Comparison of ENCODE assay signal across 9 mouse cellular contexts in the genomic region with DNA sequence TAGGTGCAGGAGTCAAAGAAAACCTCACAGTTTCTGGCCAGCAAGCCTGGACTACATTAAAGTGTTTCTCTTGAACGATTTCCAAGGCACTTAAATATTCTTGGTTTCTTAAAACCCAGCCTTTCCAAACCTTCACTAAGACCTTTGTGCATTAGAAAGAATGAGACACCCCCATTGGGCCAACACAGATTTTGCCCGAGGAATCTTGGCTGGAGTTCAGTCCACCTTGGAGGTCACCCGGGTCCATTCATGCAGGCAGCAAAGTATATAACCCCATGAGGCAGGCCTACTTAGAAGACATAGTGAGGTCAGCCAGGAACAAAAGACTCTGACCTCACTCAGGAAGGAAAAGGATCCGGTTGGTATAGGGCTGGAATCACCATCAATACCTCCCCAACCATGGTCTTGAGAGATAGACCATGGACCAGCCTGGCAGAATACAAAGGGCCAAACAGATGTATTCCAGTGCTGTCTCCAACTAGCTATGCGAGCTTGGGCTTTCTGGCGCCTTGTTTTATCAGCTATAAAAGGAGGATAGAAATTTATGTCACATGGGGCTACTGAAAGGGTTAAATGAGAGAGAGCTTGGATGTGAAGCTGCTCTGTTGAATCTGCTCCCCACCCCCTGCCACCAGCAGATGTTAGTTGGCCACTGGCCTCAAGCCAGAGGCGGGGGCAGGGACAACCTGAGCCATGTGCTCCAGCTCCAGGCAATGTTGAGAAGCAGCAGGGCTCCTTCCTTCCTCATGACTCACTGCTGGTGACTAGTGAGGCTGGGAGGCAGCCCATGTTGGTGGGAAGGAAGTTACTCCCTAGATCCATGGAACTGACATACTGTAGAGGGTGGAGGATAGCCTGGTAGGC.
A peak's percentile ranks its signal among the peaks of the same experiment; 100 is the strongest.
DNase-seq lines count a peak whose midpoint lies in the region; TF ChIP-seq lines count a peak whose summit lies in the region.
"Had no signal": no experiment of that assay in that cellular context is flagged by ENCODE, and none has a peak within 500 bp of the region (broad histone marks: within the 10 kb centered on the region; RNA-seq: fewer than 3 reads in every experiment).

No protein-coding gene starts in this region.

- TF ChIP-seq POLR2A in myocyte (IDR thresholded peaks at IDR 0.05; ENCODE audit: insufficient read length, low read depth) = no peak

- H3K27ac ChIP-seq in gastrocnemius, adult 2 months = no peak overlapping the region

- intact Hi-C loops in gastrocnemius, adult 2 months (cut with DNase I) = no loop called here
- intact Hi-C loops in heart, postnatal 10 days (cut with DNase I) = no loop called here

- no peak overlapping the region for H3ac ChIP-seq in myocyte (ENCODE audit: control insufficient read depth, insufficient read length)

- peak overlapping the region; percentile 65 for H3K4me2 ChIP-seq in myocyte (ENCODE audit: low read depth)

- H3K36me3 ChIP-seq in myocyte (ENCODE audit: control insufficient read depth, insufficient read depth) = no peaks in the 10 kb centered on the region

- no peak overlapping the region for H3K4me3 ChIP-seq in gastrocnemius, adult 2 months
- no peak overlapping the region for H3K4me3 ChIP-seq in myocyte

- no peaks in the 10 kb centered on the region for H3K27me3 ChIP-seq in myocyte (ENCODE audit: control insufficient read depth, insufficient read depth, insufficient read length)
- H3K27me3 ChIP-seq: CH12.LX had no signal

- peak; percentile 42 for DNase-seq in gastrocnemius, adult 2 months
- DNase-seq in gastrocnemius, adult 18-20 months (ENCODE audit: low spot score) = no peak
- peak; percentile 23 for DNase-seq in adrenal gland, adult 8-10 months
- peak; percentile 73 for DNase-seq in fat pad, adult 2 months (ENCODE audit: extremely low read depth, low read depth, low spot score)
- DNase-seq in heart, postnatal 10 days = peak; percentile 73
- peak; percentile 88 for DNase-seq in layer of hippocampus, adult 9-11 months
- no peak for DNase-seq in B cell, adult 2 months

- no peak for TF ChIP-seq CTCF in gastrocnemius, adult 2 months (IDR thresholded peaks at IDR 0.05)

- no peaks in the 10 kb centered on the region for H3K79me2 ChIP-seq in myocyte (ENCODE audit: control insufficient read depth, insufficient read depth)

TF ChIP-seq in myocyte, 11 proteins besides CTCF, POLR2A, EP300 and RAD21:
- peak in 2 of 3 experiments; percentile 85 to 87 for TF ChIP-seq MYOD1 (IDR thresholded peaks at IDR 0.05; ENCODE audit: control insufficient read depth in 1 of 3, insufficient read length in 2 of 3, low read depth in 2 of 3)
- peak; percentile 25 for TF ChIP-seq TCF3 (IDR thresholded peaks at IDR 0.05; ENCODE audit: insufficient read length, low read depth)
- TF ChIP-seq CEBPB (IDR thresholded peaks at IDR 0.05; ENCODE audit: insufficient read depth, poor library complexity, severe bottlenecking) = no peak
- peak; percentile 79 for TF ChIP-seq TCF12 (IDR thresholded peaks at IDR 0.05; ENCODE audit: insufficient read depth, poor library complexity, severe bottlenecking)
- TF ChIP-seq REST (IDR thresholded peaks at IDR 0.05; ENCODE audit: insufficient read depth, insufficient read length) = no peak
- peak; percentile 69 for TF ChIP-seq USF1 (IDR thresholded peaks at IDR 0.05; ENCODE audit: low read depth)
- TF ChIP-seq POLR2AphosphoS2 (IDR thresholded peaks at IDR 0.05; ENCODE audit: insufficient read length, low read depth) = no peak
- peak; percentile 39 to 88 (median 63) for TF ChIP-seq MYOG (IDR thresholded peaks at IDR 0.05; ENCODE audit: control insufficient read depth in 1 of 3, insufficient read depth in 1 of 3, insufficient read length in 2 of 3, low read depth in 2 of 3)
- peak; percentile 89 for TF ChIP-seq MAX (IDR thresholded peaks at IDR 0.05; ENCODE audit: low read depth)
- TF ChIP-seq E2F4 (IDR thresholded peaks at IDR 0.05; ENCODE audit: insufficient read depth) = no peak
- no peak for TF ChIP-seq SRF (IDR thresholded peaks at IDR 0.05; ENCODE audit: control insufficient read depth, insufficient read length, low read depth)

Comparison
In these comparisons a context has a peak if more than half of its experiments do, and no peak if none do; other contexts are left out.
1. DNase-seq: peak in gastrocnemius, adult 2 months (single experiment), adrenal gland, adult 8-10 months (single experiment), fat pad, adult 2 months (single experiment), heart, postnatal 10 days (2 of 2) and layer of hippocampus, adult 9-11 months (single experiment); none in gastrocnemius, adult 18-20 months (single experiment) and B cell, adult 2 months (0 of 2).